Mouse (Mus musculus) cortical plate, adult 2 months (tissue): Measurements from ENCODE around the gene Six1.

Source experiments
- CTCF ChIP-seq: fragments of 200-500 bp; IDR thresholded peaks from 2 replicates; pipeline ENCODE4 v1.5.1; 2011; ENCODE audit warnings: mild to moderate bottlenecking, control low read depth, low read length; ENCODE audit not compliant: insufficient read depth; ENCODE audit errors: extremely low read depth
- POLR2A ChIP-seq: fragments of 200-500 bp; IDR thresholded peaks from 2 replicates; pipeline ENCODE4 v1.6.1; 2011; ENCODE audit warnings: mild to moderate bottlenecking, low read length, control low read depth; ENCODE audit not compliant: insufficient read depth; ENCODE audit errors: extremely low read depth

DNA sequence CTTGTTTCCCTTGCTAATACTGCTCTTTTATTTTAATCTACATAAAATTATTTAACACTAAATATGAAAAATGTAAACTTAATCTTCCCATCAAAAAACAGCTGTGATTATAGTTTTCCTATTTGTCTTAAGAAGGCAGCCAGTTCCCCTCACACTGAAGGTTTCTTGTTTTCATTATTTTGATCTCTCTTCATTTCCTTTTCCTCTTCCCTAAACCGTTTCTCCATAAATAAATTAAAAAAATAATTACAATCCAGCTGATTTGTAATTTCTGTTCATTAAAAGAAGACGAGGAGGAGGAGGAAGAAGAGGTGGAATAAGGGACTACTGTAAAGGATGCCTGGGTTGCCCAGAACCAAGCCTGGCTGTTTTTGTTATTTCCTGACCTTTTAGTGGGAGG lies 10.8 kb downstream of the Six1 start:
- TF ChIP-seq CTCF (no peak), POLR2A (no peak)
